Mouse (Mus musculus): Measurements from ENCODE around the gene Golga5. TPM values are rescaled to one million over a fixed set of nuclear protein-coding genes. Genes with fewer than 3 reads are reported as not detected.

The Golga5 gene
- polyA plus RNA-seq (2012; rRNA removed), result 13.3 and 14.3 TPM in 2 replicates

- Histone ChIP-seq H3K27me3 (ENCODE audit: control insufficient read depth, insufficient read depth, low read length) (no peaks in the 10 kb centered on the region), H3K4me3 (ENCODE audit: control insufficient read depth, insufficient read depth, low read length) (peak within 1 kb of the TSS; percentile 93), H3K27ac (ENCODE audit: control insufficient read depth, insufficient read depth, low read length) (no peak within 1 kb of the TSS), H3K36me3 (ENCODE audit: control insufficient read depth, insufficient read depth, low read length) (peaks cover 6% of the 10 kb centered on the region), H3K4me1 (replicated peaks; ENCODE audit: control insufficient read depth, insufficient read depth, low read length) (no peaks in the 10 kb centered on the region)
- DNase-seq, result peak; percentile 97
- peak; percentile 68 for TF ChIP-seq POLR2A (IDR thresholded peaks at IDR 0.05; ENCODE audit: control insufficient read depth, extremely low read depth, insufficient read depth, low read length, poor library complexity)
- TF ChIP-seq CTCF (IDR thresholded peaks at IDR 0.05; ENCODE audit: borderline replicate concordance, control insufficient read depth, extremely low read depth, insufficient read depth, low read length, poor library complexity), result peak; percentile 33; the same call in 1 of the 2 replicates
- 0% methylated on average over 86 of the region's 86 CpGs for WGBS
These were observed at the start of gene Golga5 for GRCm38 (mm10) chr12:102468894-102469764. Golga5 (plus strand) TSS chr12:102469135.

GRCm38 (mm10) chr12:102419544-102419943 is 49.4 kb upstream of the Golga5 start:
- Histone ChIP-seq H3K27me3 (ENCODE audit: control insufficient read depth, insufficient read depth, low read length) (no peaks in the 10 kb centered on the region), H3K27ac (ENCODE audit: control insufficient read depth, insufficient read depth, low read length) (no peak overlapping the region), H3K4me1 (replicated peaks; ENCODE audit: control insufficient read depth, insufficient read depth, low read length) (peaks cover 3% of the 10 kb centered on the region; the same call in 1 of the 2 replicates), H3K4me3 (ENCODE audit: control insufficient read depth, insufficient read depth, low read length) (no peak overlapping the region), H3K36me3 (ENCODE audit: control insufficient read depth, insufficient read depth, low read length) (no peaks in the 10 kb centered on the region)
- DNase-seq, result no peak
- WGBS, result 59% methylated on average over 3 of the region's 3 CpGs
- TF ChIP-seq POLR2A (IDR thresholded peaks at IDR 0.05; ENCODE audit: control insufficient read depth, extremely low read depth, insufficient read depth, low read length, poor library complexity) (no peak), CTCF (IDR thresholded peaks at IDR 0.05; ENCODE audit: borderline replicate concordance, control insufficient read depth, extremely low read depth, insufficient read depth, low read length, poor library complexity) (no peak)

- Histone ChIP-seq H3K27ac (ENCODE audit: control insufficient read depth, insufficient read depth, low read length) (no peak overlapping the region), H3K4me3 (ENCODE audit: control insufficient read depth, insufficient read depth, low read length) (no peak overlapping the region), H3K36me3 (ENCODE audit: control insufficient read depth, insufficient read depth, low read length) (no peaks in the 10 kb centered on the region), H3K27me3 (ENCODE audit: control insufficient read depth, insufficient read depth, low read length) (no peaks in the 10 kb centered on the region), H3K4me1 (replicated peaks; ENCODE audit: control insufficient read depth, insufficient read depth, low read length) (peaks cover 5% of the 10 kb centered on the region)
- TF ChIP-seq CTCF (IDR thresholded peaks at IDR 0.05; ENCODE audit: borderline replicate concordance, control insufficient read depth, extremely low read depth, insufficient read depth, low read length, poor library complexity) (no peak), POLR2A (IDR thresholded peaks at IDR 0.05; ENCODE audit: control insufficient read depth, extremely low read depth, insufficient read depth, low read length, poor library complexity) (no peak)
- DNase-seq, result no peak
- 91% methylated on average over 10 of the region's 10 CpGs for WGBS
These were observed 48.6 kb upstream of the Golga5 start for GRCm38 (mm10) chr12:102420168-102420890.

GRCm38 (mm10) chr12:102422065-102422464 is 46.9 kb upstream of the Golga5 start:
- H3K27ac ChIP-seq (ENCODE audit: control insufficient read depth, insufficient read depth, low read length), result no peak overlapping the region
- WGBS, result 92% methylated on average over 6 of the region's 6 CpGs

GRCm38 (mm10) chr12:102422623-102423320 is 46.2 kb upstream of the Golga5 start:
- Histone ChIP-seq H3K4me1 (replicated peaks; ENCODE audit: control insufficient read depth, insufficient read depth, low read length) (peaks cover 5% of the 10 kb centered on the region), H3K27me3 (ENCODE audit: control insufficient read depth, insufficient read depth, low read length) (no peaks in the 10 kb centered on the region), H3K4me3 (ENCODE audit: control insufficient read depth, insufficient read depth, low read length) (no peak overlapping the region), H3K36me3 (ENCODE audit: control insufficient read depth, insufficient read depth, low read length) (no peaks in the 10 kb centered on the region), H3K27ac (ENCODE audit: control insufficient read depth, insufficient read depth, low read length) (no peak overlapping the region)
- 89% methylated on average over 11 of the region's 11 CpGs for WGBS
- no peak for DNase-seq
- TF ChIP-seq CTCF (IDR thresholded peaks at IDR 0.05; ENCODE audit: borderline replicate concordance, control insufficient read depth, extremely low read depth, insufficient read depth, low read length, poor library complexity) (no peak), POLR2A (IDR thresholded peaks at IDR 0.05; ENCODE audit: control insufficient read depth, extremely low read depth, insufficient read depth, low read length, poor library complexity) (no peak)

More at GRCm38 (mm10) chr12:102422065-102422464, 46.9 kb upstream of the Golga5 start:
- TF ChIP-seq POLR2A (IDR thresholded peaks at IDR 0.05; ENCODE audit: control insufficient read depth, extremely low read depth, insufficient read depth, low read length, poor library complexity) (no peak), CTCF (IDR thresholded peaks at IDR 0.05; ENCODE audit: borderline replicate concordance, control insufficient read depth, extremely low read depth, insufficient read depth, low read length, poor library complexity) (no peak)
- Histone ChIP-seq H3K36me3 (ENCODE audit: control insufficient read depth, insufficient read depth, low read length) (no peaks in the 10 kb centered on the region), H3K4me3 (ENCODE audit: control insufficient read depth, insufficient read depth, low read length) (no peak overlapping the region), H3K27me3 (ENCODE audit: control insufficient read depth, insufficient read depth, low read length) (no peaks in the 10 kb centered on the region), H3K4me1 (replicated peaks; ENCODE audit: control insufficient read depth, insufficient read depth, low read length) (peaks cover 5% of the 10 kb centered on the region)
- DNase-seq, result no peak

- no peaks in the 10 kb centered on the region for H3K27me3 ChIP-seq (ENCODE audit: control insufficient read depth, insufficient read depth, low read length)
- H3K4me3 ChIP-seq (ENCODE audit: control insufficient read depth, insufficient read depth, low read length), result no peak overlapping the region
- TF ChIP-seq POLR2A (IDR thresholded peaks at IDR 0.05; ENCODE audit: control insufficient read depth, extremely low read depth, insufficient read depth, low read length, poor library complexity) (no peak), CTCF (IDR thresholded peaks at IDR 0.05; ENCODE audit: borderline replicate concordance, control insufficient read depth, extremely low read depth, insufficient read depth, low read length, poor library complexity) (no peak)
- H3K4me1 ChIP-seq (replicated peaks; ENCODE audit: control insufficient read depth, insufficient read depth, low read length), result peaks cover 5% of the 10 kb centered on the region
- 96% methylated on average over 8 of the region's 8 CpGs for WGBS
- DNase-seq, result no peak
- no peaks in the 10 kb centered on the region for H3K36me3 ChIP-seq (ENCODE audit: control insufficient read depth, insufficient read depth, low read length)
- H3K27ac ChIP-seq (ENCODE audit: control insufficient read depth, insufficient read depth, low read length), result no peak overlapping the region
These were observed 45.3 kb upstream of the Golga5 start for GRCm38 (mm10) chr12:102423625-102424024.

All from thymus, adult 2 months (tissue).